Mouse (Mus musculus) cerebellum, adult 8-10 months (tissue): ENCODE data around the gene Soat1.

Source experiments
- DNase-seq: peaks from one replicate; pipeline ENCODE4 v3.0.0; 2022

Soat1 gene

DNA sequence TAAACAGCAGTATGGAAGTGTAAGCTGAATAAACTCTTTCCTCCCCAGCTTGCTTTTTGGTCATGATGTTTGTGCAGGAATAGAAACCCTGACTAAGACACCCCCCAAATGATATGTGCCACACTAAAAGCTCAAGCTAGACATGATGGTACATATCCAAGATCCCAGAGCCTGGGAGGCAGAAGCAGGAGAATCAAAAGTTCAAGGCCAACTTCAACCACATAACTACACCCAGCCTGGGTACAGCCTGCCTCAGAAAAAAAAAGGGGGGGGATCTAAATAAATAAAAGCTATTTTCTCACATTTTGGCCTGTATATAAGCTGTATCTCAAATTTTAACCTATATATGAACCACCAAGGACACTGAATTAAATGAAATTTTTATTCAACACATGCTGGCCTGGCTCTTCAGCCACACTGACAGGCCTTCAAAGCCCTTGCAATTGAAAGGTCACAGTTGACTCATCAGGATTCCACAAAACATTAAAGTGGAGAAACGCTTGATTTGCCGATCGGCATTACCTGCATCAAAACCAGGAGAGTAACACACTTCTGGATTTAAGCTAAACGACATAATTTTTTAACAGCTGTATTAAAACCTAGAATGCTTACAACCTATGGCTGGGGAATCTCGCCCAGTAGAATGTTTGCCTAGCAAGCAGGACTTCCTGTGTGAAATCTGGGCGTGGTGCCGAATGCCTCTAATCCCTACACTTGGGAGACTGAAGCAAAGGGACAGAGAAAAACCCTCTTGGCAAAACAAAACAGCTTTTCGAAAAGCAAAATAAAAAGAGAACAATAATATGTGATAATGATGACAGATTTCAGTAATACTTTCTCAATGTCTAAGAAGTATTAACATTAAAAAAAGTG lies 9.9 kb downstream of the Soat1 start:
- DNase-seq = no peak

GRCm38 (mm10) chr1:156462273-156462991 lies 11.7 kb downstream of the Soat1 start:
- no peak for DNase-seq

- DNase-seq = no peak
Observed at GRCm38 (mm10) chr1:156461036-156461435, 13.1 kb downstream of the Soat1 start.

GRCm38 (mm10) chr1:156460216-156460615 lies 13.9 kb downstream of the Soat1 start:
- no peak for DNase-seq

DNA sequence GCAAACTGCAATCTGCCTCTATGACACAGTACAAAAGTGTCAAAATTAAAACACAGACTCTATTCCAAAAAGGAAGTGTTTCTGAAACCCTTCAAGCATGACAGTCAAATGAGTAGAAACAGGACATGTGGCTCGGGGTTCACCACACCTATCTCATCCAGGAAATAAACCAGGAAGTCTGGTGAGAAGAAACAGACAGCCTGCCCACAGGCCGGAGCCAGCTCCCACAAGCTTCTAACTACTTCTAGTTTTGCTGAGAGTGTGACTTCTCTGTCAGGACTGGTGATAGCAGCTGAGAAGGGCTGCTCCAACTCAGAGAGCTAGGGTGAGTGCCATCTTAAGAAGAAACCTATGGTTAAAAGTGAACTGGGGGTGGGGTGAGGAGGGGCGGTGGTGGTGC lies 14.4 kb downstream of the Soat1 start:
- DNase-seq = no peak

- DNase-seq = no peak
Observed at GRCm38 (mm10) chr1:156458391-156459060, 15.6 kb downstream of the Soat1 start.

DNA sequence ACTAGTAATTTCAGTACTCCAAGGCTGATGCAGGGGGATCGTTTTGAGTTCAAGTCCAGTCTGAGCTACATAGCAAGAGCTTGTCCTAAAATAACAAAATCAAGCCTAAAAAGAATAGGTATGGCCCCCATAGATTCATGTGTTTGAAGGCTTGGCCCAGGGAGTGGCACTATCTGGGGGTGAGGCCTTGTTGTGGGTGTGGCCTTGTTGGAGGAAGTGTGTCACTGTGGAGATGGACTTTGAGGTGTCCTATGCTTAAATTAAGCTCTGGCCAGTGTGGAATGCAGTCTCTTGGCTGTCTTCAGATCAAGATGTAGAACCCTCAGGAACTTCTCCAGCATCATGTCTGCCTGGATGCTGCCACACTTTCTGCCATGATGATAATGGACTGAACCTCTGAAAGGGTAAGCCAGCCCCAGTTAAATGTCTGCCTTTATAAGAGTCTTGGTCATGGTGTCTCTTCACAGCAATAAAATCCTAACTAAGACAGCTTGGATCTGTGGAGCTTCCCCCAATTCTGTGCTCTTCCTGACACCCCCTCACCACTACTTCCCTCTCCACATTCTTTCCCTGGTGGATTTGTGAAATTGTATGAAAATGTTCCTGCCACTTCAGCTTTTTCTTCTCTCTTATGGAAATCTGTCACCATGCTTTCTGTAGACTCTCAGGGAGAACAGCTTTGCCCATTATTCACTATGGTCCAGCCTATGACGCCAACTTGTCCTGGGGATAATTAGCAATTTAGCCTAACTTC lies 18.9 kb downstream of the Soat1 start:
- DNase-seq = no peak

- DNase-seq = no peak
Observed at GRCm38 (mm10) chr1:156454384-156454783, 19.7 kb downstream of the Soat1 start.

DNA sequence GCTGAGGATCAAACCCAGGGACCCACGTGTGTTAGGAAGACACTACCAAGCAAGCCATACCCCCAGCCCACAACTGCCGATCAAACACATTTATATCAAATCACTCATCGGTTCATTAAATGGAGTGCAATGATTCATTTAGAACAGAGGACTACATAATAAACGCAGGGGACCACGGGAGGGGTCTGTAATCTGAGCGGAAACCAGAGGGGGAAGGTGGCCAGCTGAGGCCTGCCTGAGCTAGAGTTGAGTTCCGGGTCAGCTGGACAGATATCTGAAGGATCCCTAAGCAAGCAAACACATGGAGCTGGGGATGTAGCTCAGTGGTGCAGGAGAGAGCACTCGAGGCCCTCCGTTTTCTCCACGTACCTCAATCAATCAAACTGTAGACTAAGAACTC lies 20.3 kb downstream of the Soat1 start:
- no peak for DNase-seq

- DNase-seq = no peak
Observed at GRCm38 (mm10) chr1:156450478-156450877, 23.7 kb downstream of the Soat1 start.

DNA sequence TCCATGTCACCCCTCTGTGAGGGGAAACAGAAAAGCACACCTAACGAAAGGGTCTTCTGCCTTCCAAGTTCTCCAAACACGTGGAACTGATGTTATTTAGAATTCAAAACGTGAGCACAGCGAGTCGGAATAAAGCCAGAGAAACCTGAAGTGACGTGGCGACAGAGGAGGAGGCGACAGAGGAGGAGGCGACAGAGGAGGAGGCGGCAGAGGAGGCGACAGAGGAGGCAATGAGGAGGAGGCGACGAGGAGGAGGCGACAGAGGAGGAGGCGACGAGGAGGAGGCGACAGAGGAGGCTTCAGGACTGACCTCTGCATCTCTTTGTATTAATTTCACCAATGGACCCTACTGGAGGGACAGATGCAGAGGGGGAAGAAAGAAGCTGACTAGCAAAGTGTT lies 24.4 kb downstream of the Soat1 start:
- DNase-seq = no peak

GRCm38 (mm10) chr1:156449089-156449488 lies 25.0 kb downstream of the Soat1 start:
- no peak for DNase-seq

GRCm38 (mm10) chr1:156445049-156445448 lies 29.1 kb downstream of the Soat1 start:
- DNase-seq = no peak

DNA sequence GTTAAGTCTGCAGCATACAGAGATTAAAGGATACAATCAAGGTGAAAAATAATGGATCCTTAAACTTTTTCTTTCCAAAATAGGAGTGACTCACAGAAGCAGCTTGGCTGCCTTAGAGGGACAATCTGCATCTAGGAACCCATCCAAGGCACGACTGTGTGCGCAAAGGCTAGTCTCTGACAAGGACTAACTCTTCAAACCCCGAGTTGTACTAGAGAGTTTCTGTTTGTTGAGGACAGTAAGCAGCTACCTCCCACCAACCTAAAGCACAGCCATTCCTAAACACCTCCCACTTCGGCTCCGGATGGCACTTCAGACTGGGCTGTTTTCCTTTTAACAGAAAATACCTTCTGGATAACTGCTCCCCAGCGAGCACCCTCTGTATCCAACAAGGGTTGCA lies 31.4 kb downstream of the Soat1 start:
- no peak for DNase-seq

DNA sequence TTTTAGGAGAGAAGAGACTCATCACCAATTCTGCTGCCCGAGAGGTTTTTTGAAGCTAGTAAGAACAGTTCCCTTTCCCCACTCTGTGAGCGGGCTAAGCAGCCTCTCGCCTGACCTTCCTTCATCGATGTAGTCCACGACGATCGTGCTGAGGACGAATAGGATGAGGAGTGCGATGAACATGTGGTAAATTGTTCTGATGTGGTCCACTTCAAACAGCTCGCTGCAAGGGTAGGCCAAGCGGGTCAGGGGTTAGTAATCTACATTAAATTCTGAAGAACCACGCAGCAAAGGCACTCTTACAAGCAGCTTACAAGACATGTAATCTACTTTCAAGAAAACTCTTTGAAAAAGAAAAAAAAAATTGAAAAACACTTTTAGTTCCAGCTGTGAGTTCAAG lies 31.9 kb downstream of the Soat1 start:
- DNase-seq = no peak

- no peak for DNase-seq
Observed at GRCm38 (mm10) chr1:156437726-156438125, 36.4 kb downstream of the Soat1 start.

GRCm38 (mm10) chr1:156437016-156437708 lies 37.0 kb downstream of the Soat1 start:
- DNase-seq = no peak

DNA sequence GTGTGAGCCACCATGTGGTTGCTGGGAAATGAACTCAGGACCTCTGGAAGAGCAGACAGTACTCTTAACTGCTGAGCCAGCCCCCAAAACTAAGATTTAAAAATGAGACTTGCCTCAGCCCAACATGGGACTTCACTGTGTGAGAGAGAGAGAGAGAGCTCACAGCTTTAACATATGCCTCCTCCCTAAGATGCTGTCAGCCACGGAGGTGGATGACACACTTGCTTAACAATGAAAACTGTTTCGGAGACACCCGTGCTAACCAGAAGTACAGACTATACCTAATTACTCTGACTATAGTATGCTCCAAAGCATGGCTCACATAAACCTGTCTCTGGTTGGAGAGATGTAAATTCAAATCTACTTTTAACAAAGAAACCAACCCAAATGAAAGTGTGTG lies 40.6 kb downstream of the Soat1 start:
- no peak for DNase-seq

DNA sequence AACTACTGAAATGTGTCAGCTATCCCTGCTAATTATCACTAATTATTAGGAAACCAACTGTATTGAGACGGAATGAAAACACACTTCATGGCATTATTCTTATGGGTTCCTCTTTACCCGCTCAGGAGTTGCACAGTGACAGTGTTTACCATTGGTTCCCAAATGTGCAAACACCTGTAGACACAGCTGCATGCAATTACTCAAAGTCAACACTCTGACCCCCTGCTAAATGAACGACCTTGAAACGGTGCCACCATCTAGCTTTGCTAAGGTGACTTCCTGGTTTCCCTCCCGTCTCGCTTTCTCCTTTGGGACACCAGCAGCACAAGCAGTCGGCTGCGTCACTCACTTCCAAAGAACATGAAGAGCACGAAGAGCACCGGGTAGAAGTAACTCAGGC lies 41.6 kb downstream of the Soat1 start:
- no peak for DNase-seq

DNA sequence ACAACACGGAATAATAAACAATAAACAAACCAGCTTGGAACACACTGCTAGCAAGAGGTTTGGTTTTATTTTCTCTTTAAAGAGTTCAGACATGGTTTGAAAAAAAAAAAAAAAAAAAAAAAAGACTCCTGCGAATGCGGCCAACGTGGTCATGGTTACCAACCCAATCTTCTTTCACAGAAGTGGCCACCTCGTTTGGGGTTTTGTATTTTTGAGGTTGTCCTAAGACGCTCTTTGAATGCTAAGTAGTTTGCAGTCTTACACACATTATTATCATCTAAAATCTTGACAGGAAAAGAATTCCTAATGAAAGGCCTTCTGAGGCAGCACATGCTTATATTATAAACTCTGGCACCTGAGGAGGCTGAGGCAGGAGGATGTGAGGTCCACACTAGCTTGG lies 45.7 kb downstream of the Soat1 start:
- no peak for DNase-seq

DNA sequence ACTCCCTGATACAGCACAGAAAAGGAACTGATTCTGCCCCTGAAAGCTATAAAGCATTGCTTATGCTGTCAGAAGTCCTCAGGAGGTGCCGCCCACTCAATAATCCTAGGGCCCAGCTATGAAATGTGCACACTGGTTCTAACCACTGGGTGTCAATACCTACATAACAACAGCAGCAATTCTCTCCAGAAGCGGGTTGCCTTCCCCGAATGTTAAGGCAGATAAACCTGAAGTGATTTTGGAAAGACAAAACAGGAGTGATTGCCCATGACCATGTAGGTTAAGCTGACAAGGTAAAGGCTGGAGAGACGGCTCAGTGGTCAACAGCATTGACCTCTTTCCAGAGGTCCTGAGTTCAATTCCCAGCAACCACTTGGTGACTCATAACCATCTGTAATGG lies 48.4 kb downstream of the Soat1 start:
- DNase-seq = no peak

DNA sequence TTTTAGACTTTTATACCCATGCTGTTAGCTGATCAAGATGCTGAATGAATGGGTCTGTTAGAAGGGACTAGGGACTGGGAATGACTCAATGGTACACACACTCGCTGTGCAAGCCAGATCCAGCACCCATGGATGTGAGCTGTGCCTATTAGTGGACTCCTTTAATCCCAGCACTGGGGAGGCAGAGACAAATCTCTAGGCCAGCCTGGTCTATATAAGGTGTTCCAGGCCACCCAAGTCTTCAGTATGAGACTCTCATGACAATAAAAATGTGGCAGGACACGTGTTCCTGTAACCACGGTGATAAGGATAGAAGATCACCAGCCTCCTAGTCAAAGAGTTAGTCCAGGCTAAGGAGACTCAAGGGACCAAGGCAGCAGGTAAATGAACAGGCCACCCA lies 50.1 kb downstream of the Soat1 start:
- DNase-seq = no peak
